Mouse (Mus musculus) lung, embryonic 14.5 days (tissue): ENCODE data around the gene Ppt2. TPM values are rescaled to one million over a fixed set of nuclear protein-coding genes. Genes with fewer than 3 reads are reported as not detected.
A peak's percentile ranks its signal among the peaks of the same experiment; 100 is the strongest.

Source experiments
- ATAC-seq: fragments of 200-750 bp; cut with Nextera tagmentation; 2 replicates; pipeline ENCODE4 v1.8.0; 2017; ENCODE audit warnings: mild to moderate bottlenecking, moderate TSS enrichment, moderate library complexity; ENCODE audit not compliant: insufficient read depth
- DNase-seq: peaks from one replicate; pipeline ENCODE4 v3.0.0-alpha.2; 2015
- H3K27ac ChIP-seq: fragments of 300-500 bp; sonication (generic); 2 replicates; pipeline ENCODE4 v1.5.1; 2014; ENCODE audit warnings: low read depth, mild to moderate bottlenecking, moderate library complexity
- H3K27me3 ChIP-seq: fragments of 300-500 bp; sonication (generic); 2 replicates; pipeline ENCODE4 v1.6.1; 2014; ENCODE audit warnings: low read length, control low read depth; ENCODE audit not compliant: insufficient read depth
- H3K36me3 ChIP-seq: fragments of 300-500 bp; sonication (generic); 2 replicates; pipeline ENCODE4 v1.6.1; 2014; ENCODE audit warnings: control low read depth; ENCODE audit not compliant: insufficient read depth
- H3K4me1 ChIP-seq: fragments of 300-500 bp; sonication (generic); 2 replicates; pipeline ENCODE4 v1.6.1; 2014; ENCODE audit warnings: antibody characterized with exemption, control low read depth; ENCODE audit not compliant: insufficient read depth
- H3K4me2 ChIP-seq: fragments of 300-500 bp; sonication (generic); 2 replicates; pipeline ENCODE4 v1.6.1; 2014; ENCODE audit warnings: mild to moderate bottlenecking
- H3K4me3 ChIP-seq: fragments of 300-500 bp; sonication (generic); 2 replicates; pipeline ENCODE4 v1.5.1; 2014; ENCODE audit warnings: low read depth, low read length
- H3K9ac ChIP-seq: fragments of 300-500 bp; sonication (generic); 2 replicates; pipeline ENCODE4 v1.6.1; 2014
- H3K9me3 ChIP-seq: fragments of 300-500 bp; sonication (generic); 2 replicates; pipeline ENCODE4 v1.6.1; 2016; ENCODE audit warnings: low read depth, low read length, control low read depth
- CTCF ChIP-seq: IDR thresholded peaks from 2 replicates; pipeline ENCODE4 v1.5.1; 2016; ENCODE audit warnings: antibody characterized with exemption, low read depth
- WGBS: fragments of 180-500 bp; shearing (Covaris S2); extraction: QIAGEN DNeasy Blood & Tissue Kit; methylation state at CpG from one replicate; pipeline ENCODE4 v1.1.7; 2014; 5-methylcytosine and 5-hydroxymethylcytosine counted together
- polyA plus RNA-seq: library from polyadenylated mRNA; unstranded; fragments of >200 nt; fragmentation: Nextera tagmentation; extraction: Ambion mirVana; gene quantifications from 2 replicates; pipeline ENCODE4 v1.2.1, GENCODE M21; 2014

Ppt2 gene
- polyA plus RNA-seq, 1 experiment from 2014 or later = 24.5 TPM

DNA sequence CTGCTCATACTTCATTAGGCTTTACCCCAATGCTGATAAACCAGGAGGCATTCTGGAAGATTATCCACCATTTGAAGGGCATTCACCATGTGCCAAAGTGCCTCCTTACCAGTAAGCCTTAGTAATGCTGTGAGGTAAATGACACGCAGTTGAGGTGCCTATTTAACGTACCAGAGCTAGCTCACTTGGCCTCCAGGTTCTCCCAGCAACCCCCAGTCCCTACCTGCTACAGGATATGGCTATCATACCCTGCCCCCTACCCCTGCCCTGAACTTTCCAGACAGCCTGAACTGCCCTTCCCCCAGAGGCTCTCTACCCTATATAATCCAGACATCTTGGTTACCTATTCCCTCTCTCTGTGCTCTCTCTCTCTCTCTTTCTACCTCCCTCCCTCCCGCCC is 39.5 kb downstream of the Ppt2 start:
- Histone ChIP-seq H3K9me3 (no peaks in the 10 kb centered on the region), H3K27ac (no peak overlapping the region)
- no peak for ATAC-seq

DNA sequence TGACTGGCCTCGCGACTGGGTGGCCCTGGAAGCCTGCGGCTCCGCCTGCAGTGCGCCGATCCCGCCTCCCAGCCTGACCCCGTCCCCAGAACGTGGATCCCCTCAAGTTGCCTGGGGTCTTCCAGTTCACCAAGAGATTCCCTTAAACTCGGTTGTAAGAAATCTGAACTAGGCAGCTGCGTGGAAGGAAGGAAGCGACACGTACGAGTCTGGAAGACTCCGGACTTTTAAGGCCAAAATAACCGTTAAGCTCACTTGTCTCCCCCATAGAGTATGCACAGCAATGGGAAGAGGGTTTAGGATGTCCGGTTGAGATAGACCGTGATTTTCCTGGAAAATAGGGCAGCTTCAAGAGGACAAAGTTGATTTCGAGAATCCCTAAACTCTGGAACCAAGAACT is 40.5 kb downstream of the Ppt2 start:
- 2% methylated on average over 19 of the region's 19 CpGs for WGBS

More for the DNA sequence above, 39.5 kb downstream of the Ppt2 start:
- peaks cover 42% of the 10 kb centered on the region for H3K4me1 ChIP-seq
- H3K9ac ChIP-seq = no peak overlapping the region
- H3K4me3 ChIP-seq = no peak overlapping the region
- H3K4me2 ChIP-seq = peak overlapping the region; percentile 97
- WGBS = 57% methylated on average over 3 of the region's 3 CpGs
- no peaks in the 10 kb centered on the region for H3K27me3 ChIP-seq
- TF ChIP-seq CTCF = no peak
- DNase-seq = no peak
- no peaks in the 10 kb centered on the region for H3K36me3 ChIP-seq

DNA sequence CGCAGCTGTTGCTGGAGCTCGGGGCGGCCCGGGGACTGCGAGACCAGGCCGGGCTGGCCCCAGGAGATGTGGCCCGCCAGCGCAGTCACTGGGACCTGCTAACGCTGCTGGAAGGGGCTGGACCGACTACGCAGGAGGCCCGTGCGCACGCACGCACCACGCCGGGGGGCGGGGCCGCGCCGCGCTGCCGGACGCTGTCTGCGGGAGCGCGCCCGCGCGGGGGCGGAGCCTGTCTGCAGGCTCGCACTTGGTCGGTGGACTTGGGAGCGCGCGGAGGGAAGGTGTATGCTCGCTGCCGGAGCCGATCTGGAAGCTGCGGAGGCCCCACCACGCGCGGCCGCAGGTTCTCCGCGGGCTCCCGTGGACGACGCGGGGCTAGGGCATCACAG is 40.9 kb downstream of the Ppt2 start:
- Histone ChIP-seq H3K36me3 (no peaks in the 10 kb centered on the region), H3K9ac (peak overlapping the region; percentile 91), H3K4me2 (peak overlapping the region; percentile 97), H3K4me1 (peaks cover 39% of the 10 kb centered on the region), H3K4me3 (peak overlapping the region; percentile 75), H3K27me3 (no peaks in the 10 kb centered on the region), H3K27ac (peak overlapping the region; percentile 96), H3K9me3 (no peaks in the 10 kb centered on the region)
- ATAC-seq (peak; percentile 82), DNase-seq (peak; percentile 98)
- no peak for TF ChIP-seq CTCF
- under 1% methylated on average over 50 of the region's 50 CpGs for WGBS

More for the DNA sequence above, 40.5 kb downstream of the Ppt2 start:
- no peaks in the 10 kb centered on the region for H3K9me3 ChIP-seq
- H3K4me2 ChIP-seq = peak overlapping the region; percentile 97
- H3K27me3 ChIP-seq = no peaks in the 10 kb centered on the region
- H3K4me1 ChIP-seq = peaks cover 39% of the 10 kb centered on the region
- H3K27ac ChIP-seq = peak overlapping the region; percentile 96
- no peak for TF ChIP-seq CTCF
- DNase-seq (peak; percentile 26), ATAC-seq (no peak)
- peak overlapping the region; percentile 75 for H3K4me3 ChIP-seq
- H3K9ac ChIP-seq = peak overlapping the region; percentile 91
- no peaks in the 10 kb centered on the region for H3K36me3 ChIP-seq

DNA sequence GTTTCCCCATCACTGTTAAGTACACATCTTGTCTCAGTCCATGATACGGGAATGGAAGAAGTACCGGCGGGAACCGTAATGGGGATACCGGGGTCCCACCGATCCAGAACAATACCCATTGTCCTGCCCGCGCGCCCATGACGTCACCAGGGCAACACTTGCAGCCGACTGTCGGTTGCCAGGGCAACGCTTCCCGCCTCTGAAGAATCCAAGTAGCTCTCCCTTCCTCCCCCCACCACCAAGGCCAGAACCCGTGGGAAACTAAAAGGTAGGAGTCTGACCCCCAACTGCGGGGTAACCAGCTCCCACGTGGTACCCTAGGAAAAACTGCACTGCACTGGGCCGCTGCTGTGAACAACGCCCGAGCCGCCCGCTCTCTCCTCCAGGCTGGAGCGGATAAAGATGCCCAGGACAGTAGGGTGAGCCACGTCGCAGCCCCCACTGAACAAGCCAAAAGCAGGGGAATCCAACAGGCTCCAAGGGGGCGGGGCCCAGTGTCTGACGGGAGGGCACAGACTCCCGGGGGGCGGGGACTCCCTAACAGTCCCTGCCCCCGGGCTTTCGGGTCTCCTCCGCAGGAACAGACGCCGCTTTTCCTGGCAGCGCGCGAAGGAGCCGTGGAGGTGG is 41.4 kb downstream of the Ppt2 start:
- H3K27me3 ChIP-seq = no peaks in the 10 kb centered on the region
- no peaks in the 10 kb centered on the region for H3K9me3 ChIP-seq
- H3K4me1 ChIP-seq = peaks cover 39% of the 10 kb centered on the region
- H3K36me3 ChIP-seq = no peaks in the 10 kb centered on the region
- under 1% methylated on average over 38 of the region's 38 CpGs for WGBS
- H3K9ac ChIP-seq = peak overlapping the region; percentile 91
- TF ChIP-seq CTCF = no peak
- DNase-seq (peak; percentile 96), ATAC-seq (peak; percentile 88)
- peak overlapping the region; percentile 96 for H3K27ac ChIP-seq
- peak overlapping the region; percentile 97 for H3K4me2 ChIP-seq
- peak overlapping the region; percentile 75 for H3K4me3 ChIP-seq

DNA sequence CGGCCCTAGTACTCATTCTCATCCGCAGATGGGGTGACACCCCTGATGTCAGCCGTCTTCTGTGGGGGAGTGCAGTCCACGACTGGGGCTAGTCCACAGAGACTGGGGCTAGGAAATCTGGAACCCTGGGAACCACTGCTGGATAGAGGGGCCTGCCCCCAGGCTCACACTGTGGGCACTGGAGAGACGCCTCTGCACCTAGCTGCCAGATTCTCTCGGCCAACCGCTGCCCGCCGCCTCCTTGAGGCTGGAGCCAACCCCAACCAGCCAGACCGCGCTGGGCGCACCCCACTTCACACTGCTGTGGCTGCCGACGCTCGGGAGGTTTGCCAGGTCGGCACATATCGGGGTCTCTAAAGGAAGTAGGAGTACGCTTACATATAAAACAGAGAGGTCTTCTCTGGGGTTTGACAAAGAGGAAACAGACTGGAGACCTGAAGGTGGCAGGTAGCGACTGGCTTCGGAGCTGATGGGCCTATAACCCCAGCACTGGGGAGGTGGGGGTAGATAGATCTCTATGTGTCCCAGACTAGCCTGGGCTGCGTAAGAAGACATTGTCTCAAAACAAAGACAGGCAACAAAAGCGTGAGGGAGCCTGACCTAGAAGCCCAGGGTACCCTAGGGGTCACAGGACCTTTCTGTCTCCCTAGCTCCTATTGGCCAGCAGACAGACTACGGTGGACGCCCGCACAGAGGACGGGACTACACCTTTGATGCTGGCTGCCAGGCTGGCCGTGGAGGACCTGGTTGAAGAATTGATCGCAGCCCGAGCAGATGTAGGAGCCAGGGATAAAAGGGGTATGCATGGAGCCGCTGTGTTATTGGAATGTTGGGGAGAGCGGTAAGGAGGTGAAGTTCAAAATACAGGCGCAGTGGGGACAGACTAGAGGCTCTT is 42.2 kb downstream of the Ppt2 start:
- ATAC-seq (peak; percentile 3), DNase-seq (peak; percentile 30)
- Histone ChIP-seq H3K27ac (peak overlapping the region; percentile 96), H3K27me3 (no peaks in the 10 kb centered on the region), H3K4me3 (peak overlapping the region; percentile 75), H3K4me2 (peak overlapping the region; percentile 97), H3K4me1 (peaks cover 34% of the 10 kb centered on the region), H3K36me3 (no peaks in the 10 kb centered on the region), H3K9me3 (no peaks in the 10 kb centered on the region), H3K9ac (peak overlapping the region; percentile 91)
- WGBS = 23% methylated on average over 32 of the region's 32 CpGs
- no peak for TF ChIP-seq CTCF

DNA sequence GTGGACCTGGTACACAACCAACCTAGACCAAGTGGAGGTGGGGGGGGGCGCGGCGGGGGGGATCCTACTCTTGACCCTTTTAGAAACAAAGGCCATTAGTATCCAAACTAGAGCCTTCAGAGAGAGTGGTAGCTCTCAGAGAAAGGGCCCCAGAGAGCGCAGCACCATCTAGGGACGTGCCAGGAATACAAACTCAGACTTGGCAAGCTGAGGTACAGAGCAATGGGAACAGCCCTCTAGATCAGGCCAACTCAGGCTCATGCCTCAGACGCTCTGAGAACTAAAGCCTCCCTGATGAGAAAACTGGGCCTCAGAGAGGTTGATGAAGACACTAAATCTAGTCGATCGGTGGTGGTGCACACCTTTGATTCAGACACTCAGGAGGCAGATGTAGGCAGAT is 43.2 kb downstream of the Ppt2 start:
- Histone ChIP-seq H3K36me3 (no peaks in the 10 kb centered on the region), H3K27ac (no peak overlapping the region), H3K27me3 (no peaks in the 10 kb centered on the region), H3K9me3 (no peaks in the 10 kb centered on the region), H3K9ac (no peak overlapping the region), H3K4me3 (no peak overlapping the region), H3K4me1 (peaks cover 24% of the 10 kb centered on the region), H3K4me2 (no peak overlapping the region)
- DNase-seq (no peak), ATAC-seq (no peak)
- 89% methylated on average over 8 of the region's 8 CpGs for WGBS
- TF ChIP-seq CTCF = no peak

DNA sequence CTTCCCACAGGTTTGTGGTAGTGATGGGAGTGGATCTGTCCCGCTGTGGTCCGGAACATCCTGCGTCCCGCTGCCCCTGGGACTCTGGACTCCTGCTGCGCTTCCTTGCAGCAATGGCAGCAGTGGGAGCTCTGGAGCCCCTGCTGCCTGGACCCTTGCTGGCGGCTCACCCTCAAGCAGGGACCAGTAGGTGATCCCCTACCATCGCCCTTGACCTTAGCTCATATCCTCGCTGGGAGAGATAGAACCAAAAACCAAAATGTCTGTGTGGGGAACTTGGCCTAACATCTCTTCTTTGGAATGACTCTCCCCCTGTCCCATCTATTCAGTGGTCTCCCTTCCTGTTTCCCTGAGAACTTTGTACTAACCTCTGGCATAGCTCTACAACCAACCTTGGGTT is 44.5 kb downstream of the Ppt2 start:
- Histone ChIP-seq H3K4me1 (peaks cover 14% of the 10 kb centered on the region; the same call in 1 of the 2 replicates), H3K9ac (no peak overlapping the region), H3K27ac (no peak overlapping the region), H3K4me2 (no peak overlapping the region), H3K36me3 (no peaks in the 10 kb centered on the region), H3K27me3 (no peaks in the 10 kb centered on the region), H3K9me3 (no peaks in the 10 kb centered on the region), H3K4me3 (no peak overlapping the region)
- DNase-seq (no peak), ATAC-seq (no peak)
- 84% methylated on average over 8 of the region's 8 CpGs for WGBS
- TF ChIP-seq CTCF = no peak
